Mouse (Mus musculus): ENCODE results near the gene Kcna10. TPM values are rescaled to one million over a fixed set of nuclear protein-coding genes. Genes with fewer than 3 reads are reported as not detected.

The Kcna10 gene
- total and polyA plus RNA-seq, 3 experiments: not detected

DNA sequence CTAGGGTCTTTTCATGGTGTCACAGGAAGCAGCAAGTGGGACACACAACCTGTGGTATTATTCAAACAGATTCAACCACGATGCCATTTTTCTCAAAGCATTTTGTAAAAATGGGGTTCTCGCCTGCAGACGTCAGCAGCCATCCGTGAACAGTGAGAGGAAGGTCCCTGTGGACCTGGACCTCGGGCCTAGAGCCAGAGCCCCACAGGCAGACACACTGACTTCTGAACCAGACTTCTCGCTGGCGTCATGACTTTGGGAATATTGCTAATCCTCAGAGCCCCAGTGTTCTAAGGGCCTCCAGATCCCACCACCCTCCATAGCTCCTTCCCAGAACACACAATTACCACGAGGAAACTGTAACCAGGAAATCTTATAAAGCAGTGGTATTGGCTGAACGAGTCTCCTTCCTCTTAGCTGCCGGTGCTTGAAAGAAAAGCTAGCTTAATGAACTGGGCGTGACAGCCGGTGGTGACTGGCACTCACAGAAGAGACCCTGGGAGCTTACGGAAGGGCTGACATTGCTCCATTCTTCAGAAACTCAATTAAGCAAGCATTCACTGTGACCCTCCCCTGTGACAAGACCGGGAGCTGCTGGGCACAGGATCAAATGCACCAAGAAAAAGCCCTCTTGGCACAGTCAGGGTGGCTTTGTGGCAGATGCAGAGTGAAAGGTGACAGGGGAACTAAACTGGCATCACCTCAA, 58.7 kb downstream of the Kcna10 start:
- Histone ChIP-seq H3K9ac (ENCODE audit: control insufficient read depth, low read depth, low read length, poor library complexity, severe bottlenecking) (no peak overlapping the region), H3K27ac (ENCODE audit: control insufficient read depth, low read depth, low read length) (no peak overlapping the region), H3K27me3 (ENCODE audit: control insufficient read depth in 1 of 2, insufficient read depth in 2 of 2, low read length in 2 of 2) (peaks cover 16 to 25% of the 10 kb centered on the region in 2 experiments), H3K79me2 (ENCODE audit: control insufficient read depth, insufficient read depth, low read length, poor library complexity) (no peaks in the 10 kb centered on the region), H3K4me1 (ENCODE audit: control insufficient read depth in 1 of 2, insufficient read depth in 2 of 2, low read length in 2 of 2) (no peaks in the 10 kb centered on the region), H3K4me3 (ENCODE audit: control insufficient read depth in 1 of 2, insufficient read depth in 1 of 2, low read depth in 2 of 2, low read length in 2 of 2) (no peak overlapping the region), H3K9me3 (replicated peaks; ENCODE audit: insufficient read depth, low read length) (no peaks in the 10 kb centered on the region), H3K36me3 (ENCODE audit: control insufficient read depth in 1 of 2, insufficient read depth in 2 of 2, low read length in 2 of 2) (no peaks in the 10 kb centered on the region)
- TF ChIP-seq MAFK (IDR thresholded peaks at IDR 0.05; ENCODE audit: borderline replicate concordance, low read depth, low read length): no peak
- no peak for TF ChIP-seq SMC3 (IDR thresholded peaks at IDR 0.05; ENCODE audit: low read depth, low read length)
- no peak for TF ChIP-seq CHD2 (IDR thresholded peaks at IDR 0.05; ENCODE audit: low read length)
- TF ChIP-seq ELF1 (IDR thresholded peaks at IDR 0.05; ENCODE audit: low read depth, low read length): no peak
- TF ChIP-seq SIN3A (IDR thresholded peaks at IDR 0.05; ENCODE audit: low read length): no peak
- no peak for TF ChIP-seq RAD21 (IDR thresholded peaks at IDR 0.05; ENCODE audit: low read depth, low read length)
- TF ChIP-seq JUND (IDR thresholded peaks at IDR 0.05; ENCODE audit: low read depth, low read length): no peak
- TF ChIP-seq MYC (IDR thresholded peaks at IDR 0.05; ENCODE audit: low read depth, low read length): no peak
- no peak for TF ChIP-seq MAZ (IDR thresholded peaks at IDR 0.05; ENCODE audit: low read depth, low read length)
- no peak for TF ChIP-seq ZKSCAN1 (IDR thresholded peaks at IDR 0.05; ENCODE audit: low read depth, low read length)
- TF ChIP-seq GATA1 (IDR thresholded peaks at IDR 0.05; ENCODE audit: low read depth, low read length): no peak
- no peak for TF ChIP-seq ZNF384 (IDR thresholded peaks at IDR 0.05; ENCODE audit: low read depth, low read length)
- DNase-seq (ENCODE audit: low read depth, low spot score): no peak

Other genes with a start within 250 kb of the Kcna10 start
- not detected in 2 replicates for gene Kcna3, start 146.9 kb upstream of the Kcna10 start, total RNA-seq (2012; rRNA removed)
- gene Kcna3, start 146.9 kb upstream of the Kcna10 start, polyA plus RNA-seq (2012; ENCODE audit: insufficient read depth in 1 of 2, insufficient read length in 2 of 2, low read depth in 1 of 2, low replicate concordance in 2 of 2, missing spikeins in 1 of 2): not detected
- gene Kcna2, start 81.9 kb upstream of the Kcna10 start, total RNA-seq (2012; rRNA removed): not detected in 2 replicates
- gene Kcna2, start 81.9 kb upstream of the Kcna10 start, polyA plus RNA-seq (2012; ENCODE audit: insufficient read depth in 1 of 2, insufficient read length in 2 of 2, low read depth in 1 of 2, low replicate concordance in 2 of 2, missing spikeins in 1 of 2): under 1 TPM in 1 of 2 experiments, not detected in 1; under 0.01 TPM
- gene Cym, start 38.7 kb downstream of the Kcna10 start, total RNA-seq (2012; rRNA removed): 0.08 TPM in 1 of 2 replicates, not detected in the other
- not detected for gene Cym, start 38.7 kb downstream of the Kcna10 start, polyA plus RNA-seq (2012; ENCODE audit: insufficient read depth in 1 of 2, insufficient read length in 2 of 2, low read depth in 1 of 2, low replicate concordance in 2 of 2, missing spikeins in 1 of 2)
- gene A630076J17Rik, start 47.6 kb downstream of the Kcna10 start, total RNA-seq (2012; rRNA removed): not detected in 2 replicates
- gene A630076J17Rik, start 47.6 kb downstream of the Kcna10 start, polyA plus RNA-seq (2012; ENCODE audit: insufficient read depth in 1 of 2, insufficient read length in 2 of 2, low read depth in 1 of 2, low replicate concordance in 2 of 2, missing spikeins in 1 of 2): not detected
- not detected in 2 replicates for gene Prok1, start 56.7 kb downstream of the Kcna10 start, total RNA-seq (2012; rRNA removed)
- gene Prok1, start 56.7 kb downstream of the Kcna10 start, polyA plus RNA-seq (2012; ENCODE audit: insufficient read depth in 1 of 2, insufficient read length in 2 of 2, low read depth in 1 of 2, low replicate concordance in 2 of 2, missing spikeins in 1 of 2): not detected
- 129 TPM in 2 replicates for gene Lamtor5, start 95.8 kb downstream of the Kcna10 start, total RNA-seq (2012; rRNA removed)
- 100 to 1,000 TPM; 104 to 170 TPM for gene Lamtor5, start 95.8 kb downstream of the Kcna10 start, polyA plus RNA-seq (2012; ENCODE audit: insufficient read depth in 1 of 2, insufficient read length in 2 of 2, low read depth in 1 of 2, low replicate concordance in 2 of 2, missing spikeins in 1 of 2)
- 0.04 TPM in 1 of 2 replicates, not detected in the other for gene Slc16a4, start 108.2 kb downstream of the Kcna10 start, total RNA-seq (2012; rRNA removed)
- gene Slc16a4, start 108.2 kb downstream of the Kcna10 start, polyA plus RNA-seq (2012; ENCODE audit: insufficient read depth in 1 of 2, insufficient read length in 2 of 2, low read depth in 1 of 2, low replicate concordance in 2 of 2, missing spikeins in 1 of 2): under 1 TPM in 1 of 2 experiments, not detected in 1; 0.65 TPM
- 29.4 and 33.1 TPM in 2 replicates for gene Rbm15, start 150.6 kb downstream of the Kcna10 start, total RNA-seq (2012; rRNA removed)
- 10 to 100 TPM in 1 of 2 experiments, not detected in 1; 18.1 TPM for gene Rbm15, start 150.6 kb downstream of the Kcna10 start, polyA plus RNA-seq (2012; ENCODE audit: insufficient read depth in 1 of 2, insufficient read length in 2 of 2, low read depth in 1 of 2, low replicate concordance in 2 of 2, missing spikeins in 1 of 2)